Mouse (Mus musculus): ENCODE measurements around the gene Capg. TPM values are rescaled to one million over a fixed set of nuclear protein-coding genes. Genes with fewer than 3 reads are reported as not detected.

The Capg gene
- polyA plus RNA-seq, 1 experiment: 67.8 TPM

DNA sequence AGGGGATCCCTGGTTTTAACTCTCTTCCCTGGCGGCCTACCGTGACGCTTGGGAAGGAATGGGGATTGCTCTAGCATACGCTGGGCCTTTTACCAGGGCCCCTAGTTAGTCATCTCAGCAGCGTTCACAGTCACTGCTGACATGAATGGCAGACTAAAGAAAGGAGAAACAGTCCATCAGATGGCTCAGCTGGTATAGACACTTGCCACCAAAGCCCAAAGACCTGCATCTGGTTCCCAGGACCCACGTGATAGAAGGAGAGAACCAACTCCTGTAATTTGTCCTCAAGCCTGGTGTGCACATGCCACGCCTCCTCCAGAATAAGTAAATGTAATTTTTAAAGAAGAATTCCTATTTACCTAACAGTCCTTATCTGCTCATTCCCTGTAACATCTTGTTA lies 1.2 kb downstream of the Capg start:
- Histone ChIP-seq H3K4me3 (replicated peaks; ENCODE audit: extremely low read depth, low read depth, low read length) (no peak overlapping the region), H3K4me1 (ENCODE audit: control insufficient read depth, insufficient read depth, low read length) (peaks cover 8% of the 10 kb centered on the region; the same call in 1 of the 2 replicates)
- TF ChIP-seq POLR2A (IDR thresholded peaks at IDR 0.05; ENCODE audit: borderline replicate concordance, extremely low read depth, low read depth, low read length) (no peak), CTCF (IDR thresholded peaks at IDR 0.05; ENCODE audit: insufficient read depth, low read length) (no peak)
- no peak for DNase-seq
- WGBS: 80% methylated on average over 7 of the region's 7 CpGs

- TF ChIP-seq CTCF (IDR thresholded peaks at IDR 0.05; ENCODE audit: insufficient read depth, low read length) (peak; percentile 21; the same call in 1 of the 2 replicates), POLR2A (IDR thresholded peaks at IDR 0.05; ENCODE audit: borderline replicate concordance, extremely low read depth, low read depth, low read length) (no peak)
- 95% methylated on average over 2 of the region's 2 CpGs for WGBS
- Histone ChIP-seq H3K4me1 (ENCODE audit: control insufficient read depth, insufficient read depth, low read length) (peaks cover 8% of the 10 kb centered on the region; the same call in 1 of the 2 replicates), H3K4me3 (replicated peaks; ENCODE audit: extremely low read depth, low read depth, low read length) (no peak overlapping the region)
- no peak for DNase-seq
Measured at GRCm38 (mm10) chr6:72547121-72547520, 2.9 kb downstream of the Capg start.

GRCm38 (mm10) chr6:72547862-72548261 lies 3.7 kb downstream of the Capg start:
- peaks cover 8% of the 10 kb centered on the region; the same call in 1 of the 2 replicates for H3K4me1 ChIP-seq (ENCODE audit: control insufficient read depth, insufficient read depth, low read length)
- WGBS: 62% methylated on average over 3 of the region's 3 CpGs
- TF ChIP-seq CTCF (IDR thresholded peaks at IDR 0.05; ENCODE audit: insufficient read depth, low read length): no peak
- TF ChIP-seq POLR2A (IDR thresholded peaks at IDR 0.05; ENCODE audit: borderline replicate concordance, extremely low read depth, low read depth, low read length): no peak
- no peak overlapping the region for H3K4me3 ChIP-seq (replicated peaks; ENCODE audit: extremely low read depth, low read depth, low read length)
- DNase-seq: no peak

DNA sequence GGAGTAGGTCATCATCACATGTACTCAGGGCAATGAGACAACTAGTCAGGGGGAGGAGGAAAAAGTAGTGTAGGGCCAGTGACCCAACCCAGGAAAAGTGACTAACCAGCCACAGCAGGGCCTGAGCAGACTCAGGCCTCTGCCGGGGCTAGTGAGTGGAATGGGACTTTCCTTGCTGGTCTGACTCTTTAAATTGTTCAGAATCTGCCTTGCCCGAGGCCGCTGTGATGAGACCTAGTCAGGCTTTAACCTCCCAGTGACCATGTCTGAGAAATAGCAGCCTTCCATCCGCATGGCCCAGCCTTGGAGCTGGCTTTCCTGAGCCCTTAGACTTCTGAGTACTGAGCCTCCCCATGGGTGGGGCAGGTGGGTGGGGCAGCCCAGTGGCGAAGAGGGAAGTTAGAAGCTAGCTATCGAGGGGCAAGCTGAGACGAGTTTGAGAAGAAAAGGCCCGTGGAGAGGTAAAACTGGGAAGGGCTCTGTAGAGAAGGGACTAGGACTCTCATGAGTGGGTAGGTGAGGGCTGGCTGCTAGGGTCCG lies 4.9 kb downstream of the Capg start:
- no peak for TF ChIP-seq CTCF (IDR thresholded peaks at IDR 0.05; ENCODE audit: insufficient read depth, low read length)
- TF ChIP-seq POLR2A (IDR thresholded peaks at IDR 0.05; ENCODE audit: borderline replicate concordance, extremely low read depth, low read depth, low read length): peak; percentile 12; the same call in 1 of the 2 replicates
- 38% methylated on average over 9 of the region's 9 CpGs for WGBS
- DNase-seq: peak; percentile 50
- Histone ChIP-seq H3K4me3 (replicated peaks; ENCODE audit: extremely low read depth, low read depth, low read length) (peak overlapping the region; percentile 30), H3K4me1 (ENCODE audit: control insufficient read depth, insufficient read depth, low read length) (peaks cover 8% of the 10 kb centered on the region; the same call in 1 of the 2 replicates)

GRCm38 (mm10) chr6:72550025-72550424 lies 5.8 kb downstream of the Capg start:
- TF ChIP-seq POLR2A (IDR thresholded peaks at IDR 0.05; ENCODE audit: borderline replicate concordance, extremely low read depth, low read depth, low read length) (no peak), CTCF (IDR thresholded peaks at IDR 0.05; ENCODE audit: insufficient read depth, low read length) (no peak)
- Histone ChIP-seq H3K4me1 (ENCODE audit: control insufficient read depth, insufficient read depth, low read length) (0 out of 2 replicates have a peak, but pooled peaks cover 6% of the 10 kb centered on the region), H3K4me3 (replicated peaks; ENCODE audit: extremely low read depth, low read depth, low read length) (no peak overlapping the region)
- WGBS: 66% methylated on average over 6 of the region's 6 CpGs
- no peak for DNase-seq

GRCm38 (mm10) chr6:72550503-72551100 lies 6.4 kb downstream of the Capg start:
- Histone ChIP-seq H3K4me3 (replicated peaks; ENCODE audit: extremely low read depth, low read depth, low read length) (no peak overlapping the region), H3K4me1 (ENCODE audit: control insufficient read depth, insufficient read depth, low read length) (0 out of 2 replicates have a peak, but pooled peaks cover 2% of the 10 kb centered on the region)
- 77% methylated on average over 10 of the region's 10 CpGs for WGBS
- DNase-seq: no peak
- TF ChIP-seq POLR2A (IDR thresholded peaks at IDR 0.05; ENCODE audit: borderline replicate concordance, extremely low read depth, low read depth, low read length) (no peak), CTCF (IDR thresholded peaks at IDR 0.05; ENCODE audit: insufficient read depth, low read length) (no peak)

DNA sequence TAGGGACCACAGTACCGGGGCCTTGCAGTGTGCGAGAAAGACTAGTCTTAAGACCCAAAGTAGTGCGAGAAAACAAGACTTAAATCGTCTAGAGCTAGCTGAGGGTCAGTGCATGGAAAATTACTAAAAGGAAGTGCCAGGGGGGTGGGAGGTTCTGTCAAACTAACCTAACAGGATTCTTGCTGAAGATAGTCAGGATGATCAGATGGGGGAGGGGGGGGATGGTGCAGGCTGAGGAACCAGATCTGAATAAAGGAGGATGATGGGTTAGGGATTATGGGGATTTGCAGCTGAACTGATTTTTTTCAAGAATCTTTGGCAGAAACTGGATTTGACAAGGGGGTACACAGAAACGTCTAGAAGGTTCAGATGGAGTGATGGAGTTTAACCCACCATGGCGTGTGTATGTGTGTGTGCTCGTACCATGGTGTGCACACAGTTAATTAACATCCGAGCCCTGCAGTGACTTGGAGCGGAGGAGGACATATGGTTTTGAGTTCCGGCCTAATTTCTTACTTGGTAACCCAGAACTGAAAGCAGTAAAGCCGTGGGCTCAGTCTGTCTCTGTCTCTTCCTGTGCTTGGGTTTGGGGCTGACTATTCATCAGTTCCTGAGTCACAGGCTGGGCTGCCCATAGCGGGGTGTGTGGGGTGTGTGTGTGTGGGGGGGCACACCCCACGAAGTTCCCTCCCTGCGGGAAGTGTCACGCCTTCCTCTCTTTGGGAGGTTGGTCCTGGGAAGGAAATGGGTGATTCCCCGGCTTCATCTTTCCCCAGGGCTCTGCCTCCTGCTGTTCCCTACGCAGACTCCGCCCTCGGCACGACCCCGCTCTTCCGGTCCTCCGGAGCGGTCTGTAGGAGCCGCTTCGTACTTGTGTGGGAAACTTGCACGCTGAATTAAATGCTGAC lies 8.2 kb downstream of the Capg start:
- WGBS: 12% methylated on average over 27 of the region's 27 CpGs
- TF ChIP-seq CTCF (IDR thresholded peaks at IDR 0.05; ENCODE audit: insufficient read depth, low read length) (no peak), POLR2A (IDR thresholded peaks at IDR 0.05; ENCODE audit: borderline replicate concordance, extremely low read depth, low read depth, low read length) (peak; percentile 84; the same call in 1 of the 2 replicates)
- 0 out of 2 replicates have a peak, but pooled peaks cover 2% of the 10 kb centered on the region for H3K4me1 ChIP-seq (ENCODE audit: control insufficient read depth, insufficient read depth, low read length)
- peak overlapping the region; percentile 61 for H3K4me3 ChIP-seq (replicated peaks; ENCODE audit: extremely low read depth, low read depth, low read length)
- peak; percentile 52 for DNase-seq

GRCm38 (mm10) chr6:72553079-72553412 lies 8.9 kb downstream of the Capg start:
- DNase-seq: no peak
- 6% methylated on average over 8 of the region's 8 CpGs for WGBS
- H3K4me1 ChIP-seq (ENCODE audit: control insufficient read depth, insufficient read depth, low read length): 0 out of 2 replicates have a peak, but pooled peaks cover 2% of the 10 kb centered on the region
- peak overlapping the region; percentile 61 for H3K4me3 ChIP-seq (replicated peaks; ENCODE audit: extremely low read depth, low read depth, low read length)
- TF ChIP-seq POLR2A (IDR thresholded peaks at IDR 0.05; ENCODE audit: borderline replicate concordance, extremely low read depth, low read depth, low read length): no peak
- TF ChIP-seq CTCF (IDR thresholded peaks at IDR 0.05; ENCODE audit: insufficient read depth, low read length): no peak

- DNase-seq: no peak
- 63% methylated on average over 8 of the region's 8 CpGs for WGBS
- Histone ChIP-seq H3K4me1 (ENCODE audit: control insufficient read depth, insufficient read depth, low read length) (no peaks in the 10 kb centered on the region), H3K4me3 (replicated peaks; ENCODE audit: extremely low read depth, low read depth, low read length) (no peak overlapping the region)
- TF ChIP-seq CTCF (IDR thresholded peaks at IDR 0.05; ENCODE audit: insufficient read depth, low read length) (no peak), POLR2A (IDR thresholded peaks at IDR 0.05; ENCODE audit: borderline replicate concordance, extremely low read depth, low read depth, low read length) (no peak)
Measured at GRCm38 (mm10) chr6:72560801-72561200, 16.6 kb downstream of the Capg start.

Measured in lung, adult 2 months (tissue).